ENCODE assay signal across 10 mouse cellular contexts in the genomic region with DNA sequence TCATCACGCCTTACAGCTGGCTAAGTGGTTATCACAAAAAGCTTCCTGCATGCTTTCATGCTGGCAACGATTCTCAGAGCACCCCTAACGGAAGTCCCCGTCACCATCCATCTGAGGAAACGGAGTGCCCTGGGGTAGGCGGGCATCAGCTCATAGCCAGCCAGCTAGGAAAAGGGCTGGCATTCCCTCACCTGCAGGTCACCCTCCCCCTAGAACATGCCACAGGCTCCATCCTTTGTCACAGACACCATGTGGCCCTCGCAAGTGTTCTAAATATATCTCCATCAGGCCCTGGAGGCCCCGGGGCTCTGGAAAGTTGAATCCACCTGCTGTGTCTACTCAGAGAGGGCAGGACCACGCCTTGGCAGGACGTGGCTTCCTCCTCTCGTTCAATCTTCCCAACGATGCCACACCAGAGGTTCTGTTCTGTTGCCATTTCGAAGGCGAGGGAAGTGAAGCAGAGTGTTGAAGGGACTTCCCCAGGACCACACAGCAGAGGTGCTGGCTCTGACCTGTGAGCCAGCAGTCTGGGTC. TPM values are rescaled to one million over a fixed set of nuclear protein-coding genes. Genes with fewer than 3 reads are reported as not detected.
DNase-seq lines count a peak whose midpoint lies in the region; ATAC-seq and TF ChIP-seq lines count a peak whose summit lies in the region.
"Had no signal": no experiment of that assay in that cellular context is flagged by ENCODE, and none has a peak within 500 bp of the region (broad histone marks: within the 10 kb centered on the region; RNA-seq: fewer than 3 reads in every experiment).

No protein-coding gene starts in this region.

- H3K27ac ChIP-seq in lung, embryonic 15.5 days, result peak overlapping the region; percentile 39; the same call in 1 of the 2 replicates
- H3K27ac ChIP-seq in bone marrow, adult 2 months (ENCODE audit: control insufficient read depth, insufficient read depth, low read depth, low read length, poor library complexity), result peak overlapping the region; percentile 17
- H3K27ac ChIP-seq in limb, embryonic 10.5 days, result peak overlapping the region; percentile 15; the same call in 1 of the 2 replicates
- no peak overlapping the region for H3K27ac ChIP-seq in midbrain, embryonic 11.5 days (ENCODE audit: low read depth, low read length)

- 57% methylated on average over 14 of the region's 14 CpGs for WGBS in lung, embryonic 15.5 days
- WGBS in bone marrow, adult 2 months, result 7% methylated on average over 14 of the region's 14 CpGs
- WGBS in limb, embryonic 10.5 days, result 79% methylated on average over 14 of the region's 14 CpGs
- 78% methylated on average over 14 of the region's 14 CpGs for WGBS in midbrain, embryonic 11.5 days

- H3K4me3 ChIP-seq in lung, embryonic 15.5 days, result no peak overlapping the region
- H3K4me3 ChIP-seq in bone marrow, adult 2 months (replicated peaks; ENCODE audit: control insufficient read depth, low read depth, low read length), result no peak overlapping the region
- no peak overlapping the region for H3K4me3 ChIP-seq in limb, embryonic 10.5 days
- no peak overlapping the region for H3K4me3 ChIP-seq in midbrain, embryonic 11.5 days (ENCODE audit: low read depth, low read length)
- H3K4me3 ChIP-seq: limb, embryonic 12.5 days; neural tube, embryonic 13.5 days had no signal

- no peaks in the 10 kb centered on the region for H3K27me3 ChIP-seq in lung, embryonic 15.5 days
- no peaks in the 10 kb centered on the region for H3K27me3 ChIP-seq in limb, embryonic 10.5 days (ENCODE audit: low read depth, poor library complexity, severe bottlenecking)
- H3K27me3 ChIP-seq in midbrain, embryonic 11.5 days (ENCODE audit: control insufficient read depth, insufficient read depth, low read length), result no peaks in the 10 kb centered on the region
- H3K27me3 ChIP-seq: limb, embryonic 12.5 days had no signal

- H3K9ac ChIP-seq in lung, embryonic 15.5 days, result no peak overlapping the region
- no peak overlapping the region for H3K9ac ChIP-seq in midbrain, embryonic 11.5 days (ENCODE audit: low read length)
- H3K9ac ChIP-seq: limb, embryonic 12.5 days had no signal

- intact Hi-C loops in left cerebral cortex, postnatal 14 days (cut with DNase I), result no loop called here

- TF ChIP-seq CTCF in bone marrow, adult 2 months (IDR thresholded peaks at IDR 0.05; ENCODE audit: control insufficient read depth, insufficient read depth, low read length), result no peak

- H3K4me1 ChIP-seq in lung, embryonic 15.5 days, result peaks cover 89% of the 10 kb centered on the region
- peaks cover 1% of the 10 kb centered on the region for H3K4me1 ChIP-seq in bone marrow, adult 2 months (ENCODE audit: control insufficient read depth, insufficient read depth, low read length)
- peaks cover 82% of the 10 kb centered on the region for H3K4me1 ChIP-seq in limb, embryonic 10.5 days
- H3K4me1 ChIP-seq in midbrain, embryonic 11.5 days (ENCODE audit: control insufficient read depth, insufficient read depth, low read length), result peaks cover 19% of the 10 kb centered on the region

- no peaks in the 10 kb centered on the region for H3K36me3 ChIP-seq in lung, embryonic 15.5 days
- no peaks in the 10 kb centered on the region for H3K36me3 ChIP-seq in limb, embryonic 10.5 days
- H3K36me3 ChIP-seq in midbrain, embryonic 11.5 days (ENCODE audit: control insufficient read depth, insufficient read depth, low read length), result no peaks in the 10 kb centered on the region
- H3K36me3 ChIP-seq: limb, embryonic 12.5 days; neural tube, embryonic 13.5 days had no signal

- H3K4me2 ChIP-seq in lung, embryonic 15.5 days, result no peak overlapping the region
- no peak overlapping the region for H3K4me2 ChIP-seq in midbrain, embryonic 11.5 days
- H3K4me2 ChIP-seq: limb, embryonic 12.5 days; neural tube, embryonic 13.5 days had no signal

- no peak for ATAC-seq in lung, embryonic 15.5 days (ENCODE audit: borderline replicate concordance, extremely low read depth, low FRiP score, low TSS enrichment)
- no peak for ATAC-seq in midbrain, embryonic 11.5 days (ENCODE audit: low FRiP score)

- TF ChIP-seq POLR2A in bone marrow, adult 2 months (IDR thresholded peaks at IDR 0.05; ENCODE audit: borderline replicate concordance, control insufficient read depth, low read depth, low read length), result no peak

- H3K9me3 ChIP-seq in lung, embryonic 15.5 days, result no peaks in the 10 kb centered on the region
- no peaks in the 10 kb centered on the region for H3K9me3 ChIP-seq in limb, embryonic 10.5 days (replicated peaks)
- no peaks in the 10 kb centered on the region for H3K9me3 ChIP-seq in midbrain, embryonic 11.5 days (ENCODE audit: control insufficient read depth, low read length)
- H3K9me3 ChIP-seq: limb, embryonic 12.5 days; neural tube, embryonic 13.5 days had no signal

- no peak for DNase-seq in lung, postnatal 25 days (ENCODE audit: low spot score)
- no peak for DNase-seq in limb, embryonic 10.5 days (ENCODE audit: low spot score)
- DNase-seq in thymus, postnatal 14 days, result peak; percentile 77
- DNase-seq in left cerebral cortex, postnatal 14 days (ENCODE audit: low spot score in 2 of 2), result no peak
- no peak for DNase-seq in midbrain, embryonic 11.5 days (ENCODE audit: low spot score, missing footprints)
- no peak for DNase-seq in kidney, postnatal 10 days

RNA-seq across cellular contexts. Expression of a gene that starts 15.5 kb away (rescaled TPM):
- 6.8 and 7.1 TPM in 2 replicates for polyA plus RNA-seq in lung, embryonic 15.5 days (2015; fragmentation: Nextera tagmentation; extraction: Ambion mirVana)
- polyA plus RNA-seq in bone marrow, adult 2 months (2011; ENCODE audit: insufficient read depth, insufficient read length, low replicate concordance, missing spikeins), result 6.3 and 8.3 TPM in 2 replicates
- 3.1 and 3.8 TPM in 2 replicates for polyA plus RNA-seq in limb, embryonic 10.5 days (2016; fragmentation: Nextera tagmentation; extraction: Ambion mirVana)
- 10 to 100 TPM; 30.9 TPM for total RNA-seq in left cerebral cortex, postnatal 14 days (2021)
- 4.0 and 4.1 TPM in 2 replicates for polyA plus RNA-seq in midbrain, embryonic 11.5 days (2014; fragmentation: Nextera tagmentation; extraction: Ambion mirVana)
